Mouse (Mus musculus): ENCODE measurements around the gene Maz. TPM values are rescaled to one million over a fixed set of nuclear protein-coding genes. Genes with fewer than 3 reads are reported as not detected.

Maz gene
- polyA plus RNA-seq (2012; rRNA removed; ENCODE audit: low replicate concordance): 288 and 667 TPM in 2 replicates

GRCm38 (mm10) chr7:127026984-127027726 lies at the start of gene Maz:
Gene Maz (minus strand): TSS chr7:127027037.

DNA sequence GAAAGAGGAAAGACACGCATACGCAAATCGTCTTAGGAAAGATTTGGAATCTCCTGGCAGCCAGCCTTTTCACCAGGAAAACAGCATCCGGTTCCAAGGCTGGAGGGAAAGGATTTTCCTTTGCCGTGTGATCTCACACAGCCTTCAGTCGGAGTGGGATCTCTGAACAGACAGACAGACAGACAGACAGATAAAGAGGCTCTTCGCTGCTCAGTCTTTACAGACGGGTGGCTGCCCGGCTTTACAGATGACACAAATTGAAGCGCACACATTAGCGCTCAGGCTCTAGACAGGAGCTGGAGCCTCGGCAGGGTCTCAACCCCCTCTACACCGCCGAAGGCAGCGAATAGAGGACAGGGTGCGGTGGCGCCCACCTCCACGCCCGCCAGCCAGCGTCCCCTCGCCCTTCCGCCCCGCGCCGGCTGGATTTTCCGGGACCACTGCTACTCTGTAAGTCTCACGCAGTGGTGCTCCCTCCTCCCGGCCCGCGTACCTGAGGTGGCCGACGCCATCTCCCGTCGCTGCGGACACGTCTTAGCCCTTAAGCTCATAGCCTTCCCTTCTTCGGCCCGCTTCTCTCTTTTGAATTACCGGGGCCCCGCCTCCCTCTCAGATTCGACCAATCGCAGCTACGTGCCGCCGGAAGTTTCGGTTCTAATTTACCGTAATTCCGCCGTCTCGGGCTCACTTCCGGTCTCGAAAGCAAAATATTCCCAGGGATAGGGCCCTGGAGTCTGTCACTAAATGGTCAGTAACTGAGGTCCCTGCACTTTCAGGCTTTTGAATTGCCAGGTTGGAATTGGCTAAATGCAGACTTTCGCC lies 15.2 kb upstream of the Maz start, which contains the start of gene Kif22:
Gene Kif22 (minus strand): TSS at position 621 of the 822 bp plus-strand sequence.

DNA sequence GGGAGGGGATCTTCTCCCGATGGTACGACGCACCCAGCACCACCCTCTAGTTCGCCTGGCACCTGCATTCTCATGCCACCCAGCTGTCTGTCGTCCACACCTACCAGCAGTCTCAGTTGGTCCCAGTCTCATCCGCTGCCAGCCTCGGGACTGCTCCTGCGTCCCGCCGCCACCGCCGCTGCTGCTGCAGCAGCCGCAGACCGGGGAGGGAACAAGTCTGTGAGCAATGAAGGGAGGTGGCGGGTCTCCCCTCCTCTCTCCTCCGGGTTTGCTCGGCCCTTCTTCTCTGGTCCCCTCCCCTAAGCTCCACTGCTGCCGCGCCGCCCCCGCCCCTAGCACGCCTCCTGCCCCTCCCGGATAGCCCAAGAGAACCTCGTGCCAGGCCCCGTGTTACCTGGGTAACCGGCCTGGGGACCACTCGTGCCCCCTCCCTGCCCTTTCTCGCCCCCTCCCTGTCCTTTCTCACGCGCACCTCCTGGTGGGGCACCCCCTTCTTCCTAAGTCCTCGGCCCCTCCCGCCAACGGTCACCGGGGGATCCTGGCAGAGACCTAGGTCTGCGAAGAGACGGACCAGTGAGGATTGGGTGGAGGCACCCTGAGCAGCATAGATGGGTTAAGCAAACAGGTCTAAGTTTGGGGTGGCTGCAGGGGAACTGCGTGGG lies 5.8 kb downstream of the Maz start, which contains the start of the genes Gm42742 and Prrt2:
Gene Gm42742 (minus strand): TSS at position 197 of the 662 bp plus-strand sequence.
Gene Prrt2 (minus strand): TSS at position 311 of the 662 bp plus-strand sequence.

GRCm38 (mm10) chr7:127016971-127017949 lies 9.6 kb downstream of the Maz start, which contains the start of gene Pagr1a:
Gene Pagr1a (minus strand): TSS chr7:127017352.

GRCm38 (mm10) chr7:127016481-127016485 lies 10.6 kb downstream of the Maz start, which contains the start of gene Pagr1b:
Gene Pagr1b (minus strand): TSS chr7:127016484.

GRCm38 (mm10) chr7:127014320-127014719 lies 12.5 kb downstream of the Maz start, which contains the start of gene Mvp:
Gene Mvp (minus strand): TSS chr7:127014621.

DNA sequence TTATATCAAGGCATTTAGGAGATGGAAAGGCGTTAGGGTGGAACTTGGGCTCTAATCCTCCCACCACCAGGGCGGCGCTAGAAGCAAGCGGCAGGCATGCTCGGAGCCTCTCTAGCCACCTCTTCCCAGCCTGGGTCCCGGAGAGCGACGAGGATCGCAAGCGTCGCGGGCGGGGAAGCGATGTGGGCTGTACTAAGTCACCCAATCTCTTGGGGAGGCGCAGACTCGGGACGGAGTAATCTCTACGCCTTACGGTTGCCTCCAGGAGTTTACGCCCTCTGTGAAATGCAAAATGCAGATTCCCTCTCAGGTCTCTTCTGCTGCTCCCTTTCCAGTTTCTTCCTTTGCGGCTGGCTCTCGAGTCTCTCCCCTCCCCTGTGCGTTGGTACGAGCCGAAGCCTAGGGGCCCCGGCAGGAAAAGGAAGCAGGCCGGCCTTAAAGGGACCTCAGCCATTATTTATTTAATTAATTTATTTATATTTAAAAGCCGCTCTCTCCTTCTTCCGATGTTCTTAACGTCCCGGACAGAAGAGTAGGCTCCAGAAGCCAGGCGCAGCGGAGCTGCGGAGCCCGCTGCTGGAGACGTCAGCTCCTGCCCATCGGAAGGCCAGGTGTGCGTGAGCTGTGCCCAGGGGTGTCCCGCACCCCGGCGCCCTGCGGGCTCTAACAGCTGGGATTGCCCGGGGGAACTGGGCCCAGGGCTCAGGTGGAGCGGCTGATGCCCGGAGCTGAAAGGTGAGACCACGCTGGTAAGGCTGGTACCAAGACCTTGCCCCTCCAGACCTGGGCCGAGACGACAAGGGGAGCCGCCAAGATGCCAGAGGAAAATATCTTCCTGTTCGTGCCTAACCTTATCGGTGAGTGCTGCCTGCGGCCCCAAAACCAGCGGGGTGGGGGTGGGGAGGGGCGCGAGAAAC lies 50.6 kb downstream of the Maz start, which contains the start of gene Cdiptos:
Gene Cdiptos (minus strand): TSS at position 149 of the 917 bp plus-strand sequence.

DNA sequence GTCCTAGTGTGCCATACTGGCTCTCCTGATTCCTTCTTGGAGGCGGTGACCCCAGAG lies 51.1 kb downstream of the Maz start, which contains the start of gene Cdipt:
Gene Cdipt (plus strand): TSS at position 22 of the 57 bp plus-strand sequence.

Other genes starting within 250 kb of the Maz start
- 2.1 and 3.5 TPM in 2 replicates for gene Tbx6, start 245.6 kb downstream of the Maz start, polyA plus RNA-seq (2012; rRNA removed; ENCODE audit: low replicate concordance)
- gene Ppp4c, start 234.5 kb downstream of the Maz start, polyA plus RNA-seq (2012; rRNA removed; ENCODE audit: low replicate concordance): 89.9 and 160 TPM in 2 replicates
- 5.2 TPM in 2 replicates for gene Fam57b, start 229.4 kb downstream of the Maz start, polyA plus RNA-seq (2012; rRNA removed; ENCODE audit: low replicate concordance)
- gene 4930451I11Rik, start 195.4 kb downstream of the Maz start, polyA plus RNA-seq (2012; rRNA removed; ENCODE audit: low replicate concordance): not detected in 2 replicates
- gene Doc2a, start 179.6 kb downstream of the Maz start, polyA plus RNA-seq (2012; rRNA removed; ENCODE audit: low replicate concordance): 0.76 TPM in 1 of 2 replicates, not detected in the other
- 2.7 and 5.0 TPM in 2 replicates for gene Hirip3, start 165.1 kb downstream of the Maz start, polyA plus RNA-seq (2012; rRNA removed; ENCODE audit: low replicate concordance)
- 44.3 and 46.4 TPM in 2 replicates for gene Ino80e, start 164.7 kb downstream of the Maz start, polyA plus RNA-seq (2012; rRNA removed; ENCODE audit: low replicate concordance)
- gene Taok2, start 142.3 kb downstream of the Maz start, polyA plus RNA-seq (2012; rRNA removed; ENCODE audit: low replicate concordance): 70.4 and 83.1 TPM in 2 replicates
- 203 and 206 TPM in 2 replicates for gene Tmem219, start 104.1 kb downstream of the Maz start, polyA plus RNA-seq (2012; rRNA removed; ENCODE audit: low replicate concordance)
- 13.9 and 20.5 TPM in 2 replicates for gene Kctd13, start 98.2 kb downstream of the Maz start, polyA plus RNA-seq (2012; rRNA removed; ENCODE audit: low replicate concordance)
- gene Asphd1, start 77.5 kb downstream of the Maz start, polyA plus RNA-seq (2012; rRNA removed; ENCODE audit: low replicate concordance): 0.30 and 0.55 TPM in 2 replicates
- gene Sez6l2, start 76.5 kb downstream of the Maz start, polyA plus RNA-seq (2012; rRNA removed; ENCODE audit: low replicate concordance): 1.6 and 2.2 TPM in 2 replicates
- 215 and 466 TPM in 2 replicates for gene Cdipt, start 51.1 kb downstream of the Maz start, polyA plus RNA-seq (2012; rRNA removed; ENCODE audit: low replicate concordance)
- gene Cdiptos, start 50.9 kb downstream of the Maz start, polyA plus RNA-seq (2012; rRNA removed; ENCODE audit: low replicate concordance): 0.09 and 0.42 TPM in 2 replicates
- 193 and 250 TPM in 2 replicates for gene Mvp, start 12.4 kb downstream of the Maz start, polyA plus RNA-seq (2012; rRNA removed; ENCODE audit: low replicate concordance)
- gene Pagr1b, start 10.6 kb downstream of the Maz start, polyA plus RNA-seq (2012; rRNA removed; ENCODE audit: low replicate concordance): 2.4 TPM in 1 of 2 replicates, not detected in the other
- gene Pagr1a, start 9.7 kb downstream of the Maz start, polyA plus RNA-seq (2012; rRNA removed; ENCODE audit: low replicate concordance): 1.5 TPM in 1 of 2 replicates, not detected in the other
- gene Gm42742, start 5.9 kb downstream of the Maz start, polyA plus RNA-seq (2012; rRNA removed; ENCODE audit: low replicate concordance): 19.5 and 23.9 TPM in 2 replicates
- 4.2 and 5.7 TPM in 2 replicates for gene Prrt2, start 5.8 kb downstream of the Maz start, polyA plus RNA-seq (2012; rRNA removed; ENCODE audit: low replicate concordance)
- 3.9 and 4.4 TPM in 2 replicates for gene Kif22, start 15.4 kb upstream of the Maz start, polyA plus RNA-seq (2012; rRNA removed; ENCODE audit: low replicate concordance)
- gene Zg16, start 60.3 kb upstream of the Maz start, polyA plus RNA-seq (2012; rRNA removed; ENCODE audit: low replicate concordance): 1,613 and 5,119 TPM in 2 replicates
- 24.0 and 31.4 TPM in 2 replicates for gene AI467606, start 64.3 kb upstream of the Maz start, polyA plus RNA-seq (2012; rRNA removed; ENCODE audit: low replicate concordance)
- gene Qprt, start 95.2 kb upstream of the Maz start, polyA plus RNA-seq (2012; rRNA removed; ENCODE audit: low replicate concordance): 0.43 and 0.95 TPM in 2 replicates
- 2.0 and 2.7 TPM in 2 replicates for gene Spn, start 110.8 kb upstream of the Maz start, polyA plus RNA-seq (2012; rRNA removed; ENCODE audit: low replicate concordance)
- 10.0 and 13.1 TPM in 2 replicates for gene Cd2bp2, start 169.0 kb upstream of the Maz start, polyA plus RNA-seq (2012; rRNA removed; ENCODE audit: low replicate concordance)
- 29.8 and 44.7 TPM in 2 replicates for gene Tbc1d10b, start 181.4 kb upstream of the Maz start, polyA plus RNA-seq (2012; rRNA removed; ENCODE audit: low replicate concordance)
- gene Mylpf, start 181.9 kb upstream of the Maz start, polyA plus RNA-seq (2012; rRNA removed; ENCODE audit: low replicate concordance): 0.38 TPM in 1 of 2 replicates, not detected in the other
- 6.9 and 8.4 TPM in 2 replicates for gene Zfp553, start 206.0 kb upstream of the Maz start, polyA plus RNA-seq (2012; rRNA removed; ENCODE audit: low replicate concordance)
- 14.1 and 28.9 TPM in 2 replicates for gene Sept1, start 206.1 kb upstream of the Maz start, polyA plus RNA-seq (2012; rRNA removed; ENCODE audit: low replicate concordance)
- gene Zfp771, start 217.2 kb upstream of the Maz start, polyA plus RNA-seq (2012; rRNA removed; ENCODE audit: low replicate concordance): 76.9 and 173 TPM in 2 replicates
- 74.2 and 77.1 TPM in 2 replicates for gene Dctpp1, start 233.7 kb upstream of the Maz start, polyA plus RNA-seq (2012; rRNA removed; ENCODE audit: low replicate concordance)
- 49.0 and 105 TPM in 2 replicates for gene Sephs2, start 247.0 kb upstream of the Maz start, polyA plus RNA-seq (2012; rRNA removed; ENCODE audit: low replicate concordance)